Comparison of ENCODE assay signal across 9 mouse cellular contexts in the genomic region with DNA sequence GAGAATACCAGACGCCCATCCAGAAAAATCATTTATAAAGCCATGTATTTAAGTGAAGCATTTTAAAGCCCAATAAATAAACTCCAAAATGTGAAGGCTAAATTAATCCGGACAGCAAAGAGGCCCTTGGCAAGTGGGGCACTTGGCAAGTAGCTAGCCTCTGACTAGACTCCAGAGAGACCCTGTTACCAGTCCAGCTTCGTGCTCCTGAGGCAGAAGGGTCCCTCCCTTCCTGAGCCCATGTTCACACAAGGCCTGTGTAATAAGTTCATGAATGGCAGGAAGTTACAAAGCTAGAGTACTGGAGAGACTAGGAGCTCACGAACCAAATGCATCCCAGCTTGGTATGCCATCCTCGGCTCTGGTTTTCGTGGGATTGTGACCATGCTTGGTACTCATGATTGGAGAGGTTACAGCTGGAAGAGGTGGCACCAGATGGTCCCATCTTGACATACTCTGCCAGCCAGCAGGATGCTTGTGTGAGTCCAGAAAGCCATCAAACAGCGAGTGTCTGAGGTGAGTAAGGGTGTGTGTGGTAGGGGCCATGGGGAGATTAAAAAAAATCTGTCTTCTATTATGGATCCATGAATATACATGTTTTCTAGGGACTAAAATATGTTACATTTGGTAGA.
DNase-seq lines count a peak whose midpoint lies in the region.
"Had no signal": no experiment of that assay in that cellular context is flagged by ENCODE, and none has a peak within 500 bp of the region (broad histone marks: within the 10 kb centered on the region; RNA-seq: fewer than 3 reads in every experiment).

No protein-coding gene starts in this region.

- DNase-seq in adrenal gland, postnatal 14 days: peak; percentile 13
- DNase-seq in adrenal gland, adult 18-20 months (ENCODE audit: low spot score in 2 of 2): no peak
- peak; percentile 24 for DNase-seq in layer of hippocampus, adult 11-12 months (ENCODE audit: low spot score)
- no peak for DNase-seq in layer of hippocampus, adult 9-10 months (ENCODE audit: low spot score)
- peak; percentile 15 for DNase-seq in right cerebral cortex, postnatal 14 days
- no peak for DNase-seq in right cerebral cortex, postnatal 36 days (ENCODE audit: low spot score in 2 of 2)
- no peak for DNase-seq in retina, postnatal 1 day
- DNase-seq in embryo, embryonic 11 days: no peak
- DNase-seq: thymus, postnatal 36 days had no signal

Comparison
In these comparisons a context has a peak if more than half of its experiments do, and no peak if none do; other contexts are left out.
1. DNase-seq: peak in adrenal gland, postnatal 14 days (single experiment), layer of hippocampus, adult 11-12 months (single experiment) and right cerebral cortex, postnatal 14 days (single experiment); none in adrenal gland, adult 18-20 months (0 of 2), layer of hippocampus, adult 9-10 months (single experiment), right cerebral cortex, postnatal 36 days (0 of 2), retina, postnatal 1 day (single experiment) and embryo, embryonic 11 days (single experiment).